Mouse (Mus musculus): ENCODE results near the gene Ubp1.

DNA sequence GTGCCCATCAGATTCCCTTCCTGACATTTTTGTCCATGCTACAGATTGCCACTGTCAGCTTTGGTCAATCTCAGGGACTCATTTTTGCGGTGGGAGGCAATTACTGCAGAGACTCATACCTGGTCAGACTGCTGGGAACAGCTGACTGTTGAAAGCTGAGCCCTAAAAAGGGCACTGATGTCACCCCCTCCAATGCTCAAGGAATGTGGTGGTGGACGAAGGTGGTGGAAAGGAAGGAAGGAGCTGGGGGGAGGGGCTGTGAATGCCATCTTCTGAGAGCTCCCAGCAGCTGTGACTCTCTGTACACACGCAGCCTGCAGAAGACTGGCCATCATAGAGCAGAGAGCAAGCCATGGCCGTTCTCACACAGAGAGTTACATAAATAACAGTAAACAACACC lies 91.4 kb downstream of the Ubp1 start:
- TF ChIP-seq CTCF (IDR thresholded peaks at IDR 0.05; ENCODE audit: control insufficient read depth, insufficient read depth, insufficient replicate concordance, low read depth, low read length) (no peak), POLR2A (IDR thresholded peaks at IDR 0.05; ENCODE audit: control insufficient read depth, low read depth, low read length) (no peak)

All from testis, adult 2 months (tissue).